Comparison of ENCODE assay signal across 13 mouse cellular contexts in the genomic region with DNA sequence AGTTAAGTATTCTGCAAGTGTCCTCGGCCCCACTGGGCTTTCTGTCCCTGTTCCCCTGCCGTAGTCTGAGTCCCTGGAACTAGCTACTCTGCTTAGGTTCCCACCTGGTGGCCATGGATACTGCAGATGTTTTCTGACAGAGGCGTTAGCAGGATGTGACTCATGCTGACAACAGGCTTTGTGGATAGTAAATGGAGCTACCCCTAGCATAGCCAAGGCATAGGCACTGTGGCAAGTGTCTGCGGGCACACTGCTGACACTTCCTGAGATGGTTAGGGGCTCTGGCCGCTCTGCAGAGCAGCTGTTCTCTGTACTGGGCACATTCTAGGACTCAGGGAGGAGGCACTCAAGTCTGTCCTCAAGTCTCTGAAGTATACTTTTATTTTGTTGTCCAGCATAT. TPM values are rescaled to one million over a fixed set of nuclear protein-coding genes. Genes with fewer than 3 reads are reported as not detected.
DNase-seq lines count a peak whose midpoint lies in the region; ATAC-seq and TF ChIP-seq lines count a peak whose summit lies in the region.
"Had no signal": no experiment of that assay in that cellular context is flagged by ENCODE, and none has a peak within 500 bp of the region (broad histone marks: within the 10 kb centered on the region; RNA-seq: fewer than 3 reads in every experiment).

No protein-coding gene starts in this region.

- no peaks in the 10 kb centered on the region for H3K9me3 ChIP-seq in embryonic facial prominence, embryonic 14.5 days (ENCODE audit: control insufficient read depth, low read length)
- no peaks in the 10 kb centered on the region for H3K9me3 ChIP-seq in neural tube, embryonic 14.5 days (ENCODE audit: control insufficient read depth, low read length)
- H3K9me3 ChIP-seq: heart, embryonic 13.5 days had no signal

- no peak for TF ChIP-seq CTCF in layer of hippocampus, adult 2 months (conservative IDR thresholded peaks at IDR 0.05)

- no peaks in the 10 kb centered on the region for H3K27me3 ChIP-seq in embryonic facial prominence, embryonic 14.5 days (replicated peaks; ENCODE audit: control insufficient read depth, insufficient read depth, low read length)
- no peaks in the 10 kb centered on the region for H3K27me3 ChIP-seq in neural tube, embryonic 14.5 days (ENCODE audit: control insufficient read depth, insufficient read depth, low read length)
- H3K27me3 ChIP-seq: heart, embryonic 13.5 days had no signal

- H3K4me3 ChIP-seq in layer of hippocampus, adult 2 months: no peak overlapping the region
- H3K4me3 ChIP-seq in embryonic facial prominence, embryonic 14.5 days (ENCODE audit: low read depth, low read length): no peak overlapping the region
- no peak overlapping the region for H3K4me3 ChIP-seq in neural tube, embryonic 14.5 days (ENCODE audit: low read depth, low read length)
- H3K4me3 ChIP-seq: heart, embryonic 13.5 days had no signal

- 83% methylated on average over 5 of the region's 5 CpGs for WGBS in embryonic facial prominence, embryonic 14.5 days
- WGBS in neural tube, embryonic 14.5 days: 80% methylated on average over 5 of the region's 5 CpGs

- H3K4me2 ChIP-seq in embryonic facial prominence, embryonic 14.5 days (ENCODE audit: low read depth, low read length): no peak overlapping the region
- no peak overlapping the region for H3K4me2 ChIP-seq in neural tube, embryonic 14.5 days (ENCODE audit: low read depth, low read length)
- H3K4me2 ChIP-seq: heart, embryonic 13.5 days had no signal

- peak; percentile 5 for DNase-seq in embryo, embryonic 10 days (ENCODE audit: low spot score)
- no peak for DNase-seq in embryo, embryonic 11 days
- DNase-seq in layer of hippocampus, adult 2 months (ENCODE audit: low spot score in 2 of 2): no peak
- DNase-seq in layer of hippocampus, postnatal 10 days (ENCODE audit: low spot score in 2 of 2): no peak
- DNase-seq in embryonic facial prominence, embryonic 14.5 days (ENCODE audit: low spot score): no peak
- no peak for DNase-seq in frontal cortex, postnatal 36 days (ENCODE audit: low spot score in 2 of 2)
- DNase-seq in spleen, postnatal 10 days (ENCODE audit: low spot score in 2 of 2): no peak
- DNase-seq: gastrocnemius, postnatal 14 days had no signal

- peak overlapping the region; percentile 73 for H3K27ac ChIP-seq in layer of hippocampus, adult 2 months
- H3K27ac ChIP-seq in embryonic facial prominence, embryonic 14.5 days (replicated peaks; ENCODE audit: low read depth, low read length): peak overlapping the region; percentile 53; the same call in 1 of the 2 replicates
- peak overlapping the region; percentile 39 for H3K27ac ChIP-seq in neural tube, embryonic 14.5 days (ENCODE audit: low read depth, low read length)

- peaks cover 60% of the 10 kb centered on the region for H3K36me3 ChIP-seq in embryonic facial prominence, embryonic 14.5 days (ENCODE audit: control insufficient read depth, insufficient read depth, low read length)
- H3K36me3 ChIP-seq in neural tube, embryonic 14.5 days (ENCODE audit: control insufficient read depth, insufficient read depth, low read length): peaks cover 27% of the 10 kb centered on the region

- H3K9ac ChIP-seq in embryonic facial prominence, embryonic 14.5 days (ENCODE audit: low read depth, low read length): no peak overlapping the region
- H3K9ac ChIP-seq in neural tube, embryonic 14.5 days (replicated peaks; ENCODE audit: low read depth, low read length): no peak overlapping the region
- H3K9ac ChIP-seq: heart, embryonic 13.5 days had no signal

- no peak for ATAC-seq in embryonic facial prominence, embryonic 14.5 days (ENCODE audit: low read depth)
- no peak for ATAC-seq in neural tube, embryonic 14.5 days (ENCODE audit: low read depth)

- peaks cover 5% of the 10 kb centered on the region; the same call in 1 of the 2 replicates for H3K4me1 ChIP-seq in embryonic facial prominence, embryonic 14.5 days (ENCODE audit: control insufficient read depth, insufficient read depth, low read length)
- 0 out of 2 replicates have a peak, but pooled peaks cover 3% of the 10 kb centered on the region for H3K4me1 ChIP-seq in neural tube, embryonic 14.5 days (ENCODE audit: control insufficient read depth, insufficient read depth, low read length)

RNA-seq across cellular contexts. Expression of a gene that starts 19.8 kb away (rescaled TPM):
- 1 to 10 TPM; 6.4 to 6.6 TPM for total RNA-seq in layer of hippocampus, adult 2 months (2021)
- total RNA-seq in layer of hippocampus, postnatal 10 days (2021): 1 to 10 TPM in 1 of 2 experiments, under 1 TPM in 1; 0.85 to 1.3 TPM
- polyA plus RNA-seq in embryonic facial prominence, embryonic 14.5 days (2014; fragmentation: Nextera tagmentation; extraction: Ambion mirVana): 10.7 and 11.0 TPM in 2 replicates
- 1.6 and 2.3 TPM in 2 replicates for polyA plus RNA-seq in neural tube, embryonic 14.5 days (2014; fragmentation: Nextera tagmentation; extraction: Ambion mirVana)

RNA-seq across cellular contexts. Expression of a gene that starts 21.4 kb away (rescaled TPM):
- total RNA-seq in layer of hippocampus, adult 2 months (2021): 10 to 100 TPM; 36.6 to 39.3 TPM
- 10 to 100 TPM; 21.6 to 25.5 TPM for total RNA-seq in layer of hippocampus, postnatal 10 days (2021)
- polyA plus RNA-seq in embryonic facial prominence, embryonic 14.5 days (2014; fragmentation: Nextera tagmentation; extraction: Ambion mirVana): 13.3 TPM in 2 replicates
- polyA plus RNA-seq in neural tube, embryonic 14.5 days (2014; fragmentation: Nextera tagmentation; extraction: Ambion mirVana): 15.3 and 19.9 TPM in 2 replicates

RNA-seq across cellular contexts. Expression of a gene that starts 21.6 kb away (rescaled TPM):
- 10 to 100 TPM; 40.8 to 47.0 TPM for total RNA-seq in layer of hippocampus, adult 2 months (2021)
- total RNA-seq in layer of hippocampus, postnatal 10 days (2021): 10 to 100 TPM; 52.6 to 53.4 TPM
- 30.2 and 36.6 TPM in 2 replicates for polyA plus RNA-seq in embryonic facial prominence, embryonic 14.5 days (2014; fragmentation: Nextera tagmentation; extraction: Ambion mirVana)
- 40.1 and 45.5 TPM in 2 replicates for polyA plus RNA-seq in neural tube, embryonic 14.5 days (2014; fragmentation: Nextera tagmentation; extraction: Ambion mirVana)

RNA-seq across cellular contexts. Expression of a gene that starts 42.9 kb away (rescaled TPM):
- not detected for total RNA-seq in layer of hippocampus, adult 2 months (2021)
- not detected for total RNA-seq in layer of hippocampus, postnatal 10 days (2021)
- polyA plus RNA-seq in embryonic facial prominence, embryonic 14.5 days (2014; fragmentation: Nextera tagmentation; extraction: Ambion mirVana): 0.71 and 1.4 TPM in 2 replicates
- polyA plus RNA-seq in neural tube, embryonic 14.5 days (2014; fragmentation: Nextera tagmentation; extraction: Ambion mirVana): 0.43 and 0.64 TPM in 2 replicates
- total RNA-seq: adrenal gland, adult 2 months; gastrocnemius, postnatal 14 days had no signal
- polyA plus RNA-seq: adrenal gland, adult 2 months; neural tube, embryonic 11.5 days had no signal

RNA-seq across cellular contexts. Expression of a gene that starts 54.9 kb away (rescaled TPM):
- 1 to 10 TPM in 1 of 2 experiments, under 1 TPM in 1; 0.54 to 1.3 TPM for total RNA-seq in layer of hippocampus, adult 2 months (2021)
- total RNA-seq in layer of hippocampus, postnatal 10 days (2021): under 1 TPM; 0.85 to 0.98 TPM
- polyA plus RNA-seq in embryonic facial prominence, embryonic 14.5 days (2014; fragmentation: Nextera tagmentation; extraction: Ambion mirVana): 16.5 and 20.2 TPM in 2 replicates
- polyA plus RNA-seq in neural tube, embryonic 14.5 days (2014; fragmentation: Nextera tagmentation; extraction: Ambion mirVana): 1.6 and 1.8 TPM in 2 replicates
- polyA plus RNA-seq: testis, adult 2 months had no signal
